Mouse (Mus musculus) kidney, postnatal 14 days (tissue): Measurements from ENCODE around the gene Cib3.

ENCODE experiments used
- DNase-seq: peaks from one replicate; pipeline ENCODE4 v3.0.0; 2022; ENCODE audit warnings: mixed read lengths

Gene Cib3

GRCm38 (mm10) chr8:72210222-72210621 is 2.4 kb downstream of the Cib3 start:
- peak; percentile 27 for DNase-seq

DNA sequence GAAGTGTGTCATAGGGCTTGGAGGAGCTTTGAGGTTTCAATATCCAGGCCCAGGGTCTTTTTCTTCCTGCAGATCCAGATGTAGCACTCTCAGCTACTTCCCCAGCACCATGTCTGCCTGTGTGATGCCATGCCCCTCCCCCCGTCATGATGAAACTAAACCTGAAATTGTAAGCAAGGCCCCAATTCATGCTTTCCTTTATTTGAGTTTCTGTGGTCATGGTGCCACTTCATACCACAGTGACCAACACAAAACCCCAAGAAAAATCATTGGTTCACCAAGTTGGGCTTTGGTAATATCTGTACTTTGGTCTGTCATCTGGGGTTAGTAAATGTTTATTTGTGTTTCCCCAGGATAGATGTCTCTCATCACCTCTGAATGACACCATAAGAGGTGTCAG is 4.1 kb downstream of the Cib3 start:
- no peak for DNase-seq

- no peak for DNase-seq
Measured at GRCm38 (mm10) chr8:72197997-72198396, 14.6 kb downstream of the Cib3 start.

GRCm38 (mm10) chr8:72192065-72192464 is 20.6 kb downstream of the Cib3 start:
- no peak for DNase-seq

DNA sequence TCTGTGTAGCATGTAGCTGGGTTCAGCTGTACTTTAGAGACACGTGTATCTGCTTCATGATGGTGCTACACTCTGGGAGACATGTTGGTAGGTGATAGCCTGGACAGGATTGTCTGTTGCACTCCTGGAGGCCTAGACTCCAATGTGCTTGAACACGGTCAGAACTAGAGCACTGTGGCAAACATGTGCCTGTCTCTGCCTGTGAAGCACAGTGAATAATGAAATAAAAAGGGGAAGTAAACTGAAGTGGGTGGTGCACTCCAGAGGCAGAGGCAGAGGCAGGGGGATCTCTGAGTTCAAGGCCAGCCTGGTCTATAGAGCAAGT is 22.5 kb downstream of the Cib3 start:
- no peak for DNase-seq

DNA sequence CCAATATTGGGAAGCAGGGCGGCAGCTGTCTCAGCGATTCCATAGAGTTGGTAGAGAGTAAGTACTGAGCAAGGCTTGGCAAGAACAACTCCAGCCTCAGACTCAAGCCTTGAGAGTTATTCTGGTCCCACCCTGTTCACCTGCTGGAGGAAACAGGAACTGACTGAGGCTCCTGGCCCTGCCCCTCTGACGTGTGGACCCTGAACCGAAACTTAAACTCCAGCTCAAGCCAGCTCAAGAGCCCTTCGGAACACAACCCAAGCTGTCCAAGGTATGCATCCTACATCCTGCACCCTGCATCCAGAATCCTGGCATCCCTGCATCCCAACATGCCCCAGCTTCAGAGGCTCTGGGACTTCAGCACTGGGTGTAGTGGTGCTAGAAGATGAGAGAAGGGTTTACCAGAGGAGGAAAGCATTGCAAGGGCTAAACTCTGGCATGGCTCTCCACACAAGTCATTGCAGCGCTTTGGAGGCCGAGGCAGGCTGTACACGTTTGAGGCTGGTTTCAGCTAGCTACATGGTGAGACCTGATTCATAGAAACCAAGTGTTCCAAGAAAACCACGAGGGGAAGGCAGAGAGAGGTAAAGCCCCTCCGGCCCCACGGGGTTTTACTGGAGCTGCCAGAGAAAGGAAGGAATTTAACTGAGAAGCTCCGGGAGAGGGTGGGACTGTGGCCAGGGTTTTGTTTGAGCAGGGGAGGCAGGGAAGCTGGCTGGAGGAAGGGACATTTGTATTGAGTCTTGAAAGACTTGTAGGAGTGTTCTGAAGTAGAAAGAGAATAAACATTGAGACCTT is 23.0 kb downstream of the Cib3 start, which contains the start of gene Hsh2d:
Hsh2d (plus strand) TSS at position 222 of the 798 bp plus-strand sequence.
- DNase-seq, result no peak

DNA sequence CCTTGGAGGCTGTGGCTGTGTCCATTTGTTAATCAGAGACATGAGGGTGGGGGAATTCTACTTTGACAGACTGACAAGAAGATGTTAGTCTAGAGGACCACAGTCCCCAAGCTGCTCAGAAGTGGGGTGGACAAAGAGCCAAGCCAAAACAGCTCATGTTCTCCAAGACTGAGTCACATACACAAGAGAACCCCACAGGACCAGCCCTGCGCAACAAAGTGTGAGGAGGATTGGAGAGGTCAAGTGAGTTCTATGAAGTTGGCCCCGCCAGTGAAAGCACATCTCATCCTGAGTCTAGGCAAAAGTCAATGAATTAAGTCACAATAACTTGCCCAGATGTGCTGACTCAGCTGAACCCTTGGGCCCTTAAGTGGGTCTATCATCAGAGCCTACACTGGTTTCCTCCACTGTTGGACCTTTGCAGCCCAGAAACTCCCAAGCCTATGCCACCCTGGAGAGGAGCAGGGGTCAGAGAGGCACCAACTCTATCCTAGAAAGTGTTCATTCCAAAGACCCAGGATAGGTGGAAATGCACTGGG is 24.8 kb downstream of the Cib3 start:
- DNase-seq, result no peak

GRCm38 (mm10) chr8:72183554-72184202 is 29.0 kb downstream of the Cib3 start:
- no peak for DNase-seq

- DNase-seq, result peak; percentile 76
Measured at GRCm38 (mm10) chr8:72177346-72177925, 35.2 kb downstream of the Cib3 start.

DNA sequence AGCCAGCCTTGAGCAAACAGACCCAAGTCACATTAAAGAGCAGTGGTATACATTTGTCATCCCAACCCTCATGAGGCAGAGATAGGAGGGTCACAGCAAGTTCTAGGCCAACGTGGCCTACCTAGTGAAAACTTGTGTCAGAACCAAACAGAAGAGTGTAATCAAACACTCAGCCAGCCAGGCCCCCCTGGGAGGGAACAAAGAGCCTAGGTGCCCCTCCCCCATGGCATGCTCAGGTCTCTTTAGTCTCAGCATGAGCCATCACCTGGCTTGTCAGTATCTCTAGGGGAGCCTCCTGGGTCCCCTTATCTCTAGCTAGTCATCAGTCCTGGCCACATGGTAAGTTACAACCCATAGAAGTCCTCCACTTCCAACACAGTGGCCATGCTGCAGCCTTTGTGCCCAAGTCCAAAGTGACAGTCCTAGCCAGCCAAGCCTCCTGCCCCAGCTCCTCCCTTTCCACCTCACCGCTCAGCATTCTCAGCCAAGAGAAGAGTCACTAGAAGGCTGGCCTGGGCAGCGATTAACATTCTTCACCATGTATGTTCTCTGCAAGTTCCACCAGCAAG is 42.9 kb downstream of the Cib3 start:
- DNase-seq, result peak; percentile 64

GRCm38 (mm10) chr8:72169098-72169668 is 43.5 kb downstream of the Cib3 start:
- no peak for DNase-seq

GRCm38 (mm10) chr8:72162821-72163220 is 49.8 kb downstream of the Cib3 start:
- no peak for DNase-seq

DNA sequence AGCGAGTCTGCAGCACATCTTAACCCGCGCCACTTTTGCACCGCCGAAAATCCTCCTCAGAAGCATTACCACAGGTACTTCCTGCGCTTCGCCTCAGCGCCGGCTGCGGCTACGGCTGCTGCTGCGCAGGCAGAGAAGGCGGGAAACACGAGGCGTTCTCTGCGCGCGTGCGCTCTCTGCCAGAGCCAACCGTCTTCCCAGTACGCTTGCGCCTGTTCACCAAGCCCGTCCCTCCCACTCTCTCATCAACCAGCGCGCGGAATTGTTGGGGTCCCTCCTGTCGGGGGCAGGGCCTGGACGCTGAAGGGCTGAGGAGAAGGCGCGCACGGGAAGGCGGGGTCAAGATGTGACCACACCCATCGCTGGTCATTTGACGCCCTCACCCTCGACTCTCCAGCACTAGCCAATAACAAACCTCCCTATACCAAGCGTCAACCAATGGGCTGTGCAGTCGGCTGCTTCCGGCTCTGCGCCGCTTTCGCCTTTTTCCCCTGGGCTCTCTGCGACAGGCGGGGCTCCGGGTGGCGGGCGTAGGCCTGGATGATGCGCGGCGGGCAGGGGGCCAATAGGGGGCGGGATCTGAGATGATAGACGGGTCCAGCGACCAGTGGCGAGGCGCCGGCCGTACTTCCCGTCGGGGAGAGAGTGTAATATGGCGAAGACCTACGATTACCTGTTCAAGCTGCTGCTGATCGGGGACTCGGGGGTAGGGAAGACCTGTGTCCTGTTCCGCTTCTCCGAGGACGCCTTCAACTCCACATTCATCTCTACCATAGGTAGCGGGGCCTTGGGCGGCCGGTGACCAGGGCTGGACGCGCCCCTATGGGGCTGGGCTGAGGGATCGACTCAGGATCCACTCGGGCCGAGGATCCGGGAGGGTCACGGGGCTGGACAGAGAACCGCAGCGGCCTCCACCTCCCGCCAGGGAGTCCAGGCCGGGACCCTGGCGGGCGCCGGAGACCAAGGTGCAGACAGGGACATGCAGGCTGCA is 51.6 kb downstream of the Cib3 start, which contains the start of gene Rab8a:
Rab8a (plus strand) TSS at position 494 of the 991 bp plus-strand sequence.
- peak; percentile 100 for DNase-seq

- no peak for DNase-seq
Measured at GRCm38 (mm10) chr8:72160007-72160406, 52.6 kb downstream of the Cib3 start.

- no peak for DNase-seq
Measured at GRCm38 (mm10) chr8:72158726-72159125, 53.9 kb downstream of the Cib3 start.

DNA sequence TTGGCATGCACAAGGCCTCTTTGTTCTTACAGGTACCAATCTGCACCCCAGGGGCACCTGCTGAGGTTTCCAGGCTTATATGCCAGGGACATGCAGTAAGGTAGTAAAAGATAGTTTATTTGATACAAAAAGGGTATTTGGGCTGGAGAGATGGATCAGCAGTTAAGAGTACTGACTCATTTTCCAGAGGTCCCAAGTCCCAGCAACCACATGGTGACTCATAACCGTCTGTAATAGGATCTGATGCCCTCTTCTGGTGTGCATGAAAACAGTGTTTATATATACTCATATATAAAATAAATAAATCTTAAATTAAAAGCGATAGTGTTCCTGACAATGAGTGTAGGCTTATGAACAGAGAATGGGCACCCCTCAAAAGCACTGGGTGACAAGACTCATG is 54.5 kb downstream of the Cib3 start:
- DNase-seq, result no peak
